Mouse (Mus musculus) testis, postnatal 10 days (tissue): ENCODE measurements around the gene Zbtb2.

Experiments used
- DNase-seq: peaks from one replicate; pipeline ENCODE4 v3.0.0; 2021; ENCODE audit warnings: low spot score

The Zbtb2 gene

DNA sequence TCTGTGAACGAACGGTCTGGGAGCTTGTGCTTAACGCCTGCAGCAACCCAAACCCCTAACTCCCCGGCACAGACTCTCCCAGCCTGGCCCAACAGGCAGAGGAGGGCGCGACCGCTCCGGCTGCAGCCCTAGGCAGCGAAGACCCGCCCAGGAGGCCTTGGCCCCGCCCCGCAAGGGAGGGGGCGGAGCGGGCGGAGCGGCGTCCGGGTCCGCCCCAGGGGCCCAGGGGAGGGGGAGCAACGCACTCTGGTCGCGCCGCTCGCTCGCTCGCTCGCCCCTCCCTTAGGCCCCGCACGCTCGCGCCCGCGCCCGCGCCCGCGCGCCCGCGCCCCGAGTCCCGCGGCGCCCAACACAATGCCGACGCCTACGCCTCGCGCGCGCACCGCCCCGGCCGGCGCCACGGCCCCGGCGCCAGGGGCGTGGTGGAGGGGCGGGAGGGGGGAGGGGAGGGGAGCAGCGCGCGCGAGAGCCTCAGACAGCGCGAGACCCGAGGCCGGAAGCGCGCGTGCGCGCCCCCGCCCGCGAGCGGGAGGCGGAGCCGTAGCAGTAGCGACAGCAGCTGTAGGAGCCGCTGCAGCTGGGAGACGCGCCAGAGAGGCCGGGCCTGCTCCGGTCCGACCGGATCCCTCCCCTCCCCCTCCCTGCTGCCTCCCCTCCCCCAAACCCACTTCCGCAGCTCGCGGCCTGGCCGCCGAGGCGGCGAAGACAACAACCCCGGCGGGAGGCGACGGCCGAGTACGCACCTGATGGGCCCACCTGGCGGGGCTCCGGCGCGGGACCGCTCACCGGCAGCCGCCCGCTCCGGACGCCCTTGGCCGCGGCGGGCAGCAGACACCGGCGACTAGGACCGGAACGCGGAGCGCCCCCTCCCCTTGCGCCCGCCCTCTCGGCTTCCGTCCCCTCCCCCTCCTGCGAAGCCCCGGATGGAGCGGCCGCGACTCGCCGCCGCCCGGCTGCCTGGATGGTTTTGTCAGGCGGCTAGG, 1.0 kb downstream of the Zbtb2 start:
- peak; percentile 97 for DNase-seq

DNA sequence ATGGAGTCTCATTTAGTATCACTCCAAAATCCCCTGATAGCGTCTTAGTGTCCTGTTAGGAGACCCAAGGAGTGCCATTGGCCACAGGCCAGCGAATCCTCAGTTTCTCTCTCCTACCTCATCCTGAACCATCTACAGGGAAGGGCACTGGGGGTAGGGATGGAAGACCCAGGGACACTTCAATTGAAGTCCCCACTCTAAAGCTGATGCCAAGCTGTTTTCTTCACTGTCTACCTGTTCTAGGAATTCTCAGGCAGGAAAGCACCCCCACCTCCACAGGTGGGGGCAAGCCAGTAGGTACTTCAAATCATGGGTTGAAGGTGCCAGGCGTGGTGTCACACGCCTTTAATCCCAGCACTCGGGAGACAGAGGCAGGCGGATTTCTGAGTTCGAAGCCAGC, 3.7 kb downstream of the Zbtb2 start:
- DNase-seq: no peak

DNA sequence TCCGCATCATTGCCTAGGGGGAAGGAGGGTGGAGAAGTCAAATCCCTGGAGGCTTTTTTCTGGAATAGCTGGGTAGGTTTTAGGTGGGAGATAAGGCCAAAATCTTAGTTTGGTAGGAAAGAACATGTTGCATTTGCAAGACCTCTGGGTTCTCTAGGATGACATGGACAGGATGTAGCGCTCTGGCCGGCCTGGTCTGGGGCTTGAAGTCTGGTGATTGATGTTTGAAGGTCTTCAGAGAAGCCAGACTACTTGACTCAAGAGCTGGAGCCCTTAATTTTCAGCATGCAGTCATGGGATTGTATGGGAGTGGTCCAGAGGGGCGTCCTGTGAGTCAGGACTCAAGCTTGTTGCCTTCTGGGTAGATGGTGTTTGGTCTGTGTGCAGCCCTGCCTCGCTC, 7.2 kb downstream of the Zbtb2 start:
- DNase-seq: no peak

DNA sequence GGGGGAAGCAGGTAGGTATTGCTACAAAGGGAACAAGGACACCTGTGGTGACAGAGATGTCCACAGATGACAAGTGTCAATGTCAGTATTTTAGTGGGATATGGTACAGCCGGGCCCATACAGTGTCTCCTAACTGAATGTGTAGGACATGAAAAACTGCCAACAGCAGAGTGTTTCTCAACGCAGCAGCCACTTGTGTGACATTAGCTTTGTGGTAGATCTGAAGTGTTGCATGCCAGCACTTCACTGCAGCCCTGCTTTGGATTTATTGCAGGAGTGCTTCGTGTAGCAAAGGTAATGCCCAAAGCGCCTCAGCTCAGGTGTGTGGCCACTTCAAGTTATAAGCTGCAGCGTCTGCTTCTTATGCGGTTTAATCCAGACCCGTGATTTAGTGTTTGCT, 11.0 kb downstream of the Zbtb2 start:
- DNase-seq: no peak

DNA sequence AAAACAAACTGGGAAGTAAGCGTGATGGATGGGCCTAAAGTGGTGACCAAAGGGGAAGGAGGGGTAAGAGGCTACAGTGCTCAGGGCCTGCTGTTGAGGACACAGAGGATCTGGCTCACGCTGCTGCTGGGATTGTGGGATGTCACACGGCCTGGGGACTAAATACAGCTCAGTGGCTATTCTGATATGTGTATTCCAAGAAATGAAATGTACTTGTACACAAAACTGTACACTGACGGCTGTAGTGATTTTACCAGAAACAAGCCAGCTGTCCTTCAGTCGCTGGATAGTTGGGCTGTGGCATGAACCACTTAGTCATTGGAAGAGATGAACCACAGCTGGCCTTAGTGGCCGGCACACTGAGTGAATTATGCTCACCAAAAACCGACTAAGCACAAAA, 11.4 kb downstream of the Zbtb2 start:
- no peak for DNase-seq

DNA sequence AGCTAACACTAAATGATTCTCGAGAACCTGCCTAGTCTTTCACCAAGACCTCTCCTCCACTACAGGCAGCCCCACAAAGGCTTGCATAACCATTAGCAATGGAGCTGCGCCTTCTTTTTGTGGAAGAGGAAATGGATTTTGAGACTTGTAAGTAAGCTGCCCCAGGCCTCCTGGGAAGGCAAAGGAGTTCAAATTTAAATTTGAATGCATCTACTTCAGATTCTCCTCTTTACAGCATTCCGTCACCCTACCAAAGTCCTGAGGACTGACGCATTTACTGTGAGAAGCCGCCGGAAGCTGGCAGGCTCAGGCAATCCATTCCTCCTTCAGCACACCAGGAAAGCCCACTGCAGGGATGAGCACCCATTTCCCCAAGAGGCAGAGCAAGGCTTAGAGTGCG, 12.6 kb downstream of the Zbtb2 start:
- no peak for DNase-seq

DNA sequence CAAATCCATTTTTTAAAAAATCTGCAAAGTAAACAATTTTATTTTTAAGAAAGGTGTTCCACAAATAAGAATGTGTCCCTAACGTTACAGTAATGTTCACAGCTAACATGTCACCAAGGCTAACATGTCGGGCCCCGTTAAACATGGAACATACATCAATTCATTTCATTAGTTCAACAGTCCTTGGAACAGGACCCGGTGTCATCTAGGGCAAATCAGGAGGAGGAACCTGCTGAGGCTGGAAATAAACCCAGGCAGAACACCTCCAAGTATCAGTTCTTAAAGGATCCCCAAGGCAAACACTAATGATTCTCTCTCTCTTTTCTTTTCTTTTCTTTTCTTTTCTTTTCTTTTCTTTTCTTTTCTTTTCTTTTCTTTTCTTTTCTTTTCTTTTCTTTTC, 13.2 kb downstream of the Zbtb2 start:
- no peak for DNase-seq

DNA sequence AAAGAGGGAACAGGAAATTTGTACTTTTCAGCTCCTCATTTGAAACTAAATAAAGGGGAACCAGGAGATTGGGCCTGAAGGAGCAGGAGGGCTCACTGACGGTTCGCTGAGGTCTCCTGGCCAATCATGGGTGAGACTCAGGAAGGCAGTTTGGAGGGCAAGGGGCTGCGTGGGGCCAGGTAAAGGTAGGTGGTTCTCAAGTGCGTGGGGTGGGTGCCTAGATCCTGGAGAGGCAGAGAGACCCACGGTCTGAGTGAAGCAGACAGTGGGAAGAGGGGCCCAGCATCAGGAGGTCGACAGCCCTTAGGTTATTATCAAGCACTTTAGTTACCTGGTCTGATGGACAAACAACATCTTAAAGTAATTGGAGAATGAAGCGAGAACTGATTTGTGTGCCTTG, 13.7 kb downstream of the Zbtb2 start:
- no peak for DNase-seq

DNA sequence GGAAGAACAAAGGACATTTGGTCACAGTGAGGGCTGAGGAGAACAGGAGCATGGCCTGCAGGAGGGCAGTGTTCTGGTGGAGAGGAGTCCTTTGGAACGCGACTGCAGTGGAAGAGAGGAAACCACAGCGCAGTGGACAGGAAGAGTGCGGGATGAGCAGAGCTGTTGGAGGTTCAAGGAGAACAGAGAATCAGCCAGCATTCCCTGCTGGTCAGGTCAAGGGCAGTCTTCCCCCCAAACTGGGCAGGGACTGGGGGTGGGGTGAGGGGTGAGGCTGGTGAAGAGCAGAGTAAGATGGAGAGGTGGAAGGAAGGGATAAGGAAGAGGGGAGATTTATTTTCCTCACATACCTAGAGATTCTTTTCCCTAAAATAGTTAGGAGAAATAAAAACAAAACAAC, 14.3 kb downstream of the Zbtb2 start:
- no peak for DNase-seq

DNA sequence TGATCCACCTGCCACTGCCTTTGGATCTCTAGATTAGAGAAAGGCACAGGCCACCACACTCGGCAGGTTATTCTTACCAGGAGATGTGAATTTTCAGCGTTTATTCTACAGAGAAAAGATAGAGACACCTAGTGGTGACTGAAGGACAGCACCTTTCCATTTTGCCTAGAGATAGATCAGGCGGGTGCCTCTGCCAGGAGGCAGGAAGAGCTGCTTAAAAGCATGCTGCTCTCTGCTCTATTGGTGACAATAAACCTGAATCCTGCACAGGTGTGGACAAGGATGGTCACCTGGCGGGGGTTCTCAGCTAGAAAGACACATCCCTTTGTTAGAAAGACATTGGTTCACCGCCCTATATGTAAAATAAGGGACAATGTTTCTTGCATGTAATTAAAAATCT, 15.9 kb downstream of the Zbtb2 start:
- DNase-seq: no peak

DNA sequence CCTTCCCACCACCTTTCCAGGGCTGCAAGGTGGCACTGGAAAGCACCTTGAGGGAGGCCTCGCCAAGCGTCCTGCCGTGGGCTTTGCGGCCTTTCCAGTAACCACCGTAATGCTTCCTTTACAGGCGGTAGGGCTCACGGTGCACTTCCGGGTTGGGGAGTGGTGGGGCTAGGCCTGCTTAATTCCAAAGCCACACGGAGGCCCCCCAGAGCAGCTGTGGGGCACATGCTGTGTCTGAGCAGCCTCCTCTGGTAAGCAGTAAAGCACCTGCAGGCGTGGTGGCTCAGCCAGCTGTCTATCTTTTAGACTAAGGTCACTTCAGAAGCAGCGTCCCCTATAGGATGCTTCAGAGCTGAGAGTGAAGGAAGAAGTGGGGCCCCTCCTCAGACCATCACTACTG, 17.8 kb downstream of the Zbtb2 start:
- no peak for DNase-seq

DNA sequence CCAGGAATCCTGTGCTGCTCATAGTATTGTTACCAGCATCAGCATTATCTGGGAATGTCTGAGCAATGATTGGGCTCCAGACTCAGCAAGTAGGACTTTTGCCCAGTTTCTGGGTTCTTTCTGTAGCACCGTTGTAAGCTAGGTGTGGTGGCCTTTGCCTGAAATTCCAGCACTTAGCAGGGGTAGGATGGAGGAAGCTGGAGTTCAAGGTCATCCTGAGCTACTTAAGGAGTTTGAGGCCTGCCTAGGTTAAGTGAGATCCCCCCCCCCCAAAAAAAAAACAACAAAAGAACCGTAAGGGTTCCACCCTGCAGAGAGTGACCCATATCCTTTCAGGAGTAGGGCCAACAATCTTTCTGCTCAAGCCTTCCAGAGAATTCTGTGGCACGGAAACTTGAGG, 23.3 kb downstream of the Zbtb2 start:
- no peak for DNase-seq

DNA sequence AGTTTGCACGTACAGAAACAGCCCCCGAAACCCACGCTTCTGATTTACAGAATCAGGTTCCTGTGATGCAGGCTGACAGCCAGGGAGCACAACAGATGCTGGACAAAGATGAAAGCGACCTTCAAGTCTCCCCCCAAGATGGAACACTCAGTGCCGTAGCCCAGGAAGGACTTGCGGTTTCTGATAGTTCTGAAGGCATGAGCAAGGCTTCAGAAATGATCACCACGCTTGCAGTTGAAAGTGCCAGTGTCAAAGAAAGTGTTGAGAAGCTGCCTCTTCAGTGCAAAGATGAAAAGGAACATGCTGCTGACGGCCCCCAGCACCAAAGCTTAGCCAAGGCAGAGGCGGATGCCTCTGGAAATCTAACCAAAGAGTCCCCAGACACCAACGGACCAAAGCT, 30.5 kb downstream of the Zbtb2 start:
- no peak for DNase-seq

DNA sequence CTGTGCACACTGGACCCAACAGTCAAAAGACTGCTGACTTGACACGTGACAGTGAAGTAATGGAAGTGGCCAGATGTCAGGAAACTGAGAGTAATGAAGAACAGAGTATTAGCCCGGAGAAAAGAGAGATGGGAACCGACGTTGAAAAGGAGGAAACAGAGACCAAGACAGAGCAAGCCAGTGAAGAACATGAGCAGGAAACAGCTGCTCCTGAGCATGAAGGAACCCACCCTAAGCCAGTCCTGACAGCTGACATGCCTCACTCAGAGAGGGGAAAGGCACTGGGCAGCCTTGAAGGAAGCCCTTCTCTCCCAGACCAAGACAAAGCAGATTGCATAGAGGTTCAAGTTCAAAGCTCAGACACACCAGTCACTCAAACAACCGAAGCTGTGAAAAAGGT, 31.3 kb downstream of the Zbtb2 start:
- no peak for DNase-seq

DNA sequence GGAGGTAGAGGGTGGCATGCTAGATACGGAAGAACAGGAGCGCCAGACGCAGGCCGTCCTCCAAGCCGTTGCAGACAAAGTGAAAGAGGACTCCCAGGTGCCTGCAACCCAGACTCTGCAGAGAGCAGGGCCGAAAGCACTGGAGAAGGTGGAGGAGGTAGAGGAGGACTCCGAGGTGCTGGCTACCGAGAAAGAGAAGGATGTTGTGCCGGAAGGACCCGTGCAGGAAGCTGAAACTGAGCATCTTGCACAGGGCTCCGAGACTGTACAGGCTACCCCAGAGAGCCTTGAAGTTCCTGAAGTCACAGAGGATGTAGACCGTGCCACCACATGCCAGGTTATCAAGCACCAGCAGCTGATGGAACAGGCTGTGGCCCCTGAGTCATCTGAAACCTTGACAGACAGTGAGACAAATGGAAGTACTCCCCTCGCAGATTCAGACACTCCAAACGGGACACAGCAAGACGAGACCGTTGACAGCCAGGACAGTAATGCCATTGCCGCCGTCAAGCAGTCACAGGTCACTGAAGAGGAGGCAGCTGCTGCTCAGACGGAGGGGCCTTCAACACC, 31.9 kb downstream of the Zbtb2 start:
- DNase-seq: no peak

DNA sequence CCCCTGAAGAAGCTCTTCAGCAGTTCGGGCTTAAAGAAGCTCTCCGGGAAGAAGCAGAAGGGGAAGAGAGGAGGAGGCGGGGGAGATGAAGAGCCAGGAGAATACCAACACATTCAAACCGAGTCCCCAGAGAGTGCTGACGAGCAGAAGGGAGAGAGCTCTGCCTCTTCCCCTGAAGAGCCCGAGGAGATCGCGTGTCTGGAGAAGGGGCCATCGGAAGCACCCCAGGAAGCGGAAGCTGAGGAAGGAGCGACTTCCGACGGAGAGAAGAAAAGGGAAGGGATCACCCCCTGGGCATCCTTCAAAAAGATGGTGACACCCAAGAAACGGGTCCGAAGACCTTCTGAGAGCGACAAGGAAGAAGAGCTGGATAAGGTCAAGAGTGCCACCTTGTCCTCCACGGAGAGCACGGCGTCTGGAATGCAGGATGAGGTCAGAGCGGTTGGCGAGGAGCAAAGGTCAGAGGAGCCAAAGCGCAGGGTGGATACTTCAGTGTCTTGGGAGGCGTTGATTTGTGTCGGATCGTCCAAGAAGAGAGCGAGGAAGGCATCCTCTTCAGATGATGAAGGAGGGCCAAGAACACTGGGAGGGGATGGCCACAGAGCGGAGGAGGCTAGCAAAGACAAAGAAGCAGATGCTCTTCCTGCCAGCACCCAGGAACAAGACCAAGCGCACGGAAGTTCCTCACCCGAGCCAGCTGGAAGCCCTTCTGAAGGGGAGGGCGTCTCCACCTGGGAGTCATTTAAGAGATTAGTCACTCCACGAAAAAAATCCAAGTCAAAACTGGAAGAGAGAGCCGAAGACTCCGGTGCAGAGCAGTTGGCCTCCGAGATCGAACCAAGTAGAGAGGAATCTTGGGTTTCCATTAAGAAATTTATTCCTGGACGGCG, 33.3 kb downstream of the Zbtb2 start:
- no peak for DNase-seq

DNA sequence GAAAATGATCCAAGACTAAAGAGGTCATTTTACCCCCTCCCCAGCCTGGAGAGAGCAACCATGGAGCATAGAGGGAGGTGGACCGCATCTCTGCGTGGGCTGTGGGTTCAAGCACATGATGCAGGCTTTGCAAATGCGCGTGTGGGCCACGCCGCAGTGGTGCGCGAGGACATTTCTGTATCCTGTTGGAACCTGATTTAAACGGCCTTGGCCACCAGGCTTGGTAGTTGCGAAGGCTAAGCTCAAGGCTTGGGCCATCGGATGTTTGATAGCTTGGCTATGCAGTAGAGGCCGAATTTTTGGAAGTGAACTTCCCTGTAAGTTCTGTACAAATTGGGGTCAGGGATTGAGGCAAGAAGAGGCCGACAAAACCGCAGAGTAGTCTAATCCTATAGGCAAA, 40.3 kb downstream of the Zbtb2 start:
- DNase-seq: no peak

DNA sequence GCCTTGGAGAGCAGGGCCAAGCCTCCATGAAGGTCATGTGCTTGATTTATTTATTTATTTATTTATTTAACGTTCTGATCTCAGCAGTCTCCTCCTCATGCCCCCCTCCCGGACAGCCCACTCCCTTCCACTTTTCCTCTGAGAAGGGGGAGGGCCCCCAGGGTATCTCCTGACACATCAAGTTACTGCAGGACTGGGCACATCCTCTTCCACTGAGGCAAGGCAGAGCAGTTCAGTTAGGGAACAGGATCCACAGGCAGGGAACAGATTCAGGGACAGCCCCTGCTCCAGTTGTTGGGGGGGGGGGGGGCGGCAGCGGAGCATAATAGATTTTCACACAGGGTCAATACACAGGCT, 40.8 kb downstream of the Zbtb2 start:
- DNase-seq: no peak

DNA sequence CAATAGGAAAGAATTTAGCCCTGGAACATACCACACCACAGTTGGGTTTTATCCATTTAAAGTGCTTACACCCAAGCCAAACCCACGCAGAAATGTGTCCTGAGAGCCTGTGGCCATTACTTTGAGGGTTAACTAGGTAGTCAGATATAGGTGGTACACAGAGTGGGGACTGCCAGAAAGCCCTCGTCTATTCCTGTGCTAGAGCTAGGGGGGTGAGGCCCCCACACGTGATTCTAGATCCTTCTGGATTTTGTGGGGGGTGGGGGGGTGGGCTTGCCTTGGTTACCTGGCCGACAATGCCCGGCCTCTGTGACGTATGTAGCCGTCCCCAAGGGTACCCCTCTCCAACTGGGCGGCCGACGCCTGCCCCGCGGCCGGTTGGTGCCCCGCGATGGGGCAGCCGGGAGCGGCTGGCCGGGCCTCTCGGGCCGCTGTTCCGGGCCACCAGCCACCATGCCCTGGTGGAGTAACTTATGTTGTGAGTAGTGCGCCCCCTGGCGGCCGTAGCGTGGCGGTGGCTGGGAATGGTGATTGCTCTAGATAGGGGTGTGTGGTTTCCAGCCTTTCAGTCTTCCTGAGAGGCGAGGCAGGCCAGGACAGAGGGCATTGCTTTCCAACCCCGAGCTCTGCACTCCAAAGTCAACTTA, 41.3 kb downstream of the Zbtb2 start:
- DNase-seq: peak; percentile 93

DNA sequence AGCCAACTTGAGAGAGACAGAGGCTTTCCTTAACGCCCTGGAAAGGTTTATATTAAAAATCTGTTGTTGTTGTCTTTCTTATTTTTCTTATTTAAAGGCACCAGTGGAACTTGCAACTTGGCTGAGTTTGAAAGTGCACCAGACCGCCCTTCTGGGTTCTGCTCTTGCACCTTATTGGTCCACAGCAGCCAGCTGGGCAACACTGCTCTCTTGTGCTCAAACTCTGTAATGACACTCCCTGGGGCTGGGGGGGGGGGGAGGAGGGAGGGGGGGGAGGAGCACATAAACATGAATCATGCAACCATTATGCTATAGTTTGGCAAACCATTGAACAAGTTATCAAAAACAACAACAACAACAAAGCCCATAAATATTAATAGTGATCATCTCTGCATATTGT, 46.5 kb downstream of the Zbtb2 start:
- peak; percentile 68 for DNase-seq

DNA sequence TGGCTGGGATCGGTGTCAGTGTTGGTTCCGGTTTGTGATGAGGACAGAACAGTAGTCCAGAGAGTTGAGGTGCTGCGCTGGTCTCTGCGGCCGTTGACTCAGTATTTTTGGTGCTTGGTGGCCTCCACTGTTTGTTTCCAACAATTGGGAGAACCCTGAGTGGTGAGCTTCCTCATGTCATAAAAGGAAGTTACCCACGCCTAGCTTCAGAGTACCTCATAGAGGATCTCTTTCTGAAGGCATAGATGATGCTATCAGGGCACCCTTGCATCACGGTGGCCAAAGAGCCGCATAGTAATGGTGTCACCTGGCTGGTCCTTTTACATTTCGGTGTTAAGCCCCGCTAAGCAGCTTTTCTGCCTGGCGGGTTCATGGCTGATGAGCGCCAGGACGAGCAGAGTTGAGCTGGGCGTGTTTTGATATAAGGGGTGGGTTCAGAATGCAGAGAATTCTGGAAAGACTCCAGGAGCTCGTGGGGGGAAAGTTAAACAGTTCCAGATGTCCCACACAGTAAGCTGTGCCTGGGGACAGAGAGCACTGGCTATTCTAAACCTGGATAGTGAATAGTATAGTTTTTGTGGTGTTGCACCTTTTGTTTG, 48.9 kb downstream of the Zbtb2 start:
- peak; percentile 65 for DNase-seq
